Mouse (Mus musculus) stomach, embryonic 15.5 days (tissue): ENCODE measurements around the gene Mlip. TPM values are rescaled to one million over a fixed set of nuclear protein-coding genes. Genes with fewer than 3 reads are reported as not detected.

Source experiments
- ATAC-seq: fragments of 200-750 bp; cut with Nextera tagmentation; 2 replicates; pipeline ENCODE4 v1.8.0; 2017; ENCODE audit warnings: low read depth, moderate number of reproducible peaks, moderate TSS enrichment; ENCODE audit not compliant: insufficient read depth, low FRiP score
- H3K27ac ChIP-seq: fragments of 300-500 bp; sonication (generic); 2 replicates; pipeline ENCODE4 v1.5.1; 2015; ENCODE audit warnings: mild to moderate bottlenecking, inconsistent platforms
- H3K27me3 ChIP-seq: fragments of 300-500 bp; sonication (generic); replicated peaks from 2 replicates; pipeline ENCODE4 v1.6.1; 2015; ENCODE audit warnings: inconsistent platforms
- H3K36me3 ChIP-seq: fragments of 300-500 bp; sonication (generic); 2 replicates; pipeline ENCODE4 v1.6.1; 2015; ENCODE audit warnings: inconsistent platforms
- H3K4me1 ChIP-seq: fragments of 300-500 bp; sonication (generic); 2 replicates; pipeline ENCODE4 v1.6.1; 2015; ENCODE audit warnings: inconsistent platforms
- H3K4me2 ChIP-seq: fragments of 300-500 bp; sonication (generic); 2 replicates; pipeline ENCODE4 v1.6.1; 2015; ENCODE audit warnings: mild to moderate bottlenecking, inconsistent platforms
- H3K4me3 ChIP-seq: fragments of 300-500 bp; sonication (generic); replicated peaks from 2 replicates; pipeline ENCODE4 v1.5.1; 2015; ENCODE audit warnings: inconsistent platforms
- H3K9ac ChIP-seq: fragments of 300-500 bp; sonication (generic); 2 replicates; pipeline ENCODE4 v1.6.1; 2015; ENCODE audit warnings: inconsistent platforms
- H3K9me3 ChIP-seq: fragments of 300-500 bp; sonication (generic); 2 replicates; pipeline ENCODE4 v1.6.1; 2016; ENCODE audit warnings: inconsistent platforms
- WGBS: fragments of 180-500 bp; shearing (Covaris S2); methylation state at CpG from one replicate; pipeline ENCODE4 v1.1.7; 2015; 5-methylcytosine and 5-hydroxymethylcytosine counted together
- polyA plus RNA-seq: library from polyadenylated mRNA; unstranded; fragments of >200 nt; fragmentation: Nextera tagmentation; extraction: Ambion mirVana; gene quantifications from 2 replicates; pipeline ENCODE4 v1.2.1, GENCODE M21; 2015

Gene Mlip
- polyA plus RNA-seq, 1 experiment from 2014 or later, result 0.59 TPM

DNA sequence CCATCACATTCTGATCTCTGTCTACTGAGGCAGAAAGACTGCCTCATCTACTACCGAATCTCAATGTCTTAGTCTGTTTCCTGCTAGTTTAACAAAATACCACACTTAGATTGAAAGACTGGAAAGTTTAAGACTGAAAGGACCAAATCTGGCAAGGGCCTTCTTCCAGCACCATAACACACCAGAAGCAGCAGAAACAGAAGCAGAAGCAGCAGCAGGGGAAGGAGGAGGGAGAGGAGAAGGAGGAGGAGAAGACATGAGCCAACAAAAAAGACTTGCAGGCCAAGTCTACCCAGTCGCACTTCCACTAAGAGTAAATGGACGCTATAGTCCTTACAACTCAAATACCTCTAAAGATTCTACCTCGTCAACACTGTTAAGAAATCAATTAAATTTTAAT, 80.0 kb downstream of the Mlip start:
- H3K36me3 ChIP-seq, result no peaks in the 10 kb centered on the region
- H3K4me2 ChIP-seq, result no peak overlapping the region
- H3K9me3 ChIP-seq, result no peaks in the 10 kb centered on the region
- 89% methylated on average over 4 of the region's 4 CpGs for WGBS
- H3K27me3 ChIP-seq, result no peaks in the 10 kb centered on the region
- ATAC-seq, result no peak
- H3K4me1 ChIP-seq, result no peaks in the 10 kb centered on the region
- H3K4me3 ChIP-seq, result no peak overlapping the region
- H3K27ac ChIP-seq, result no peak overlapping the region
- H3K9ac ChIP-seq, result no peak overlapping the region

DNA sequence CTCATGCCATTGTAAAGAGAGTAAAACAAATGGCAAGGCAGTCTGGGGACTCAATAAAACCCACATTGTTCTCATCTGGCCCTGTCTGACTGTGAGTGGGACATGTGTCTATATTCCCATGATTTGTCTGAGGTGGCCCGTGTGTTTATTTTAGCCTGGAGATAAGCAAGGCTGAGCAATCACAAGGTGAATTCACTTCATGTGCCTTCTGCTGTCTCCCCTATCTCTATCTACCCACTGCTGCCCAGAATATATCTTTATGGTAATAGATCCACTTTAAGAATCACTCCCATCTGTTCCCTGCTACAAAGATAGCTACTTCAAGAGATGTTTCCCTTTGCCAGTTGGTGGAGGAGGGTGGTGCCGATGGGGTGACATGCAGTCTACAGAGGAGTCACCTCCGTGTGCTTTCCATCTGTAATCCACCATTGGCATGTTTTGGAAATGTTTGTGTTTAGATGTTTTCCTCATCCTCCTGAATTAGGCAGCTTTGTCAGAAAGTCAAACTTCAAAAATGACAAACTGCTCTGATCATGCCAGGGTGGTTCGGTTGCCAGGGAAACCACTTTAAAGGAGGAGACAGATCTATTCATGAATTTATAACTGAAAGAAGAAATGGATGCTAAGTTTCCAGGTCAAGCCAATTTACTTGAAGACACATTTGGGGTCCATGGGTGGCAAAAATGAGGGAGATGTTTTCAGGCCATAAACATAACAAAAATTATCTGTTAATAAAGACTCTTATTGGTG, 87.3 kb downstream of the Mlip start:
- Histone ChIP-seq H3K4me3 (no peak overlapping the region), H3K9ac (no peak overlapping the region), H3K4me2 (no peak overlapping the region), H3K27me3 (no peaks in the 10 kb centered on the region), H3K27ac (no peak overlapping the region), H3K9me3 (no peaks in the 10 kb centered on the region), H3K36me3 (no peaks in the 10 kb centered on the region), H3K4me1 (no peaks in the 10 kb centered on the region)
- 63% methylated on average over 4 of the region's 4 CpGs for WGBS
- peak; percentile 50; the same call in 1 of the 2 replicates for ATAC-seq

DNA sequence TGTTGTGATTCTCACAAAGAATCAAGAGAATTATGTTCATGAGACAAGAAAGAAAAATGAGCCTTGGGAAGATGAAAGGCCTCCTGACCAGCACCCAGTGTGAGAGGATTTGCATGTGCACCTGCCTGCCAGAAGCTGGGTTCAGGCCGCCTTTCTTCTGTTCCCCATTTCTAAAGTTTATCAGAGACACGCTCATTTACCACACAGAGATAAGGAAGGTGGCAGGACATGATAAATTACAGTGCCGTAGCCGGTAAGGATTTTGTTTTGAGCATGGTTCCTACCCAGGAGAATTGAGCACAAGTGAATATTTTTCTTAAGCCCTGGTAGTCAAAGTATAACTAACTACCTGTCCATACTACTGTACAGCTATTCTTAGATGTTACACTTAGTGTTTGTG, 93.7 kb downstream of the Mlip start:
- no peak for ATAC-seq
- H3K36me3 ChIP-seq, result no peaks in the 10 kb centered on the region
- no peaks in the 10 kb centered on the region for H3K4me1 ChIP-seq
- no peaks in the 10 kb centered on the region for H3K27me3 ChIP-seq
- no peak overlapping the region for H3K4me3 ChIP-seq
- H3K4me2 ChIP-seq, result no peak overlapping the region
- WGBS, result 15% methylated on average over 4 of the region's 4 CpGs
- no peak overlapping the region for H3K27ac ChIP-seq
- H3K9me3 ChIP-seq, result no peaks in the 10 kb centered on the region
- H3K9ac ChIP-seq, result no peak overlapping the region

DNA sequence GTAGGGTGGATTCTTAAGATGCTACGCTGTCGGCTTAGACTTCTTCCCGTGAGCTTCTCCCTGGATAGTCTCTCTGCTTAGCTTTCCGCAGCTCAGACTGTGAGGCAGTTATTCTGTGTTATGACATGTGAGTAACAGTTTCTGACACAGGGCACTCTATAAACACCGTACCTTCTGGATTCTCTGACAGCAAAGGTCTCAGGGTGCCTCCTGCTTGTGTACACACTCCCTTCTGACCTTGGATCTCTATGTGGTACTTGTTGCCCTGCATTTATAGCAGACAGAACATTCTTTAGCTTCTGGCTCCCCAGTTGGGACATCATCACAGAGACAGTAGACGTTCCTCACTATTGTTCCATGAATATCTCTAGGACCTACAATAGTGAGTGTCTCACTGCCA, 94.5 kb downstream of the Mlip start:
- no peak for ATAC-seq
- H3K4me3 ChIP-seq, result no peak overlapping the region
- no peak overlapping the region for H3K27ac ChIP-seq
- H3K9me3 ChIP-seq, result no peaks in the 10 kb centered on the region
- H3K4me2 ChIP-seq, result no peak overlapping the region
- H3K36me3 ChIP-seq, result no peaks in the 10 kb centered on the region
- H3K9ac ChIP-seq, result no peak overlapping the region
- WGBS, result 56% methylated on average over 6 of the region's 6 CpGs
- H3K27me3 ChIP-seq, result no peaks in the 10 kb centered on the region
- H3K4me1 ChIP-seq, result no peaks in the 10 kb centered on the region

DNA sequence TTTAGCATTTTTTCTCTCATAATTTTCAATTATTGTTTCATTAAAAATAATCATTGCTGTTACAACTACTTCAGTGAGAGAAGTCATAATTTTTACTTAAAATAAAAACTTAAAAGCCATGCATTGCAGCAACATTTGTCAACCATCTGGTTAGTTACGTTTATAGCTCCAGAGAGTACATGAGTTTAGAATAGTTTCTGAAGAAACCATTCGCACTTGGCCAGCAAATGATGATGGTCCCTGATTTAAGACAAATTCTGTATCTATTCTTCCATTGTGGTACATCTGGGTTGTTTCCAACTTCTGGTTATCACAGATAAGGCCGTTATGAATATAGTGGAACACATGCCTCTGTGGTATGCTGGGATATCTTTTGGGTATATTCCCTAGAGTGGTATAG, 98.3 kb downstream of the Mlip start:
- no peaks in the 10 kb centered on the region for H3K36me3 ChIP-seq
- WGBS, result 85% methylated on average over 3 of the region's 3 CpGs
- no peaks in the 10 kb centered on the region for H3K4me1 ChIP-seq
- no peaks in the 10 kb centered on the region for H3K27me3 ChIP-seq
- no peak overlapping the region for H3K4me2 ChIP-seq
- ATAC-seq, result no peak
- no peak overlapping the region for H3K27ac ChIP-seq
- H3K9ac ChIP-seq, result no peak overlapping the region
- H3K9me3 ChIP-seq, result no peaks in the 10 kb centered on the region
- no peak overlapping the region for H3K4me3 ChIP-seq

DNA sequence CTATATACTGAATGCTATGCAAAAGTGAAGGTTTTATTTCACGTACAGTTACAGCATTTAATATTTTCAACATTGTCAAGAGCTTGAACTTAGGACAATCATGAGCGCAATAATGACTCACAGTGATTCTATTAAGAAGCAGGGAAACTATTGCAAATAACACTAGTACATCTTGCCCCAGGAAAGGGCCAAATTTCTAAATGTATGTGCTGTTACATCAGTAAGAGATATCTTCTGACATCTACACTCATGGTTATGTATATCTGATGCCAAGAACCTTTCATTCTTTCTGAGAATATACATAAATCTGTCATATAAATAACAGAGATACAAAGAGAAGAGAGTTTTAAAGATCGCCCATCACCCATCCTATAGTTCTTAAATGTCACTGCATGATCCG, 100.0 kb downstream of the Mlip start:
- H3K9ac ChIP-seq, result no peak overlapping the region
- no peaks in the 10 kb centered on the region for H3K36me3 ChIP-seq
- no peak for ATAC-seq
- H3K27me3 ChIP-seq, result no peaks in the 10 kb centered on the region
- H3K4me1 ChIP-seq, result no peaks in the 10 kb centered on the region
- H3K9me3 ChIP-seq, result no peaks in the 10 kb centered on the region
- no peak overlapping the region for H3K27ac ChIP-seq
- H3K4me2 ChIP-seq, result no peak overlapping the region
- 86% methylated on average over 4 of the region's 4 CpGs for WGBS
- no peak overlapping the region for H3K4me3 ChIP-seq

DNA sequence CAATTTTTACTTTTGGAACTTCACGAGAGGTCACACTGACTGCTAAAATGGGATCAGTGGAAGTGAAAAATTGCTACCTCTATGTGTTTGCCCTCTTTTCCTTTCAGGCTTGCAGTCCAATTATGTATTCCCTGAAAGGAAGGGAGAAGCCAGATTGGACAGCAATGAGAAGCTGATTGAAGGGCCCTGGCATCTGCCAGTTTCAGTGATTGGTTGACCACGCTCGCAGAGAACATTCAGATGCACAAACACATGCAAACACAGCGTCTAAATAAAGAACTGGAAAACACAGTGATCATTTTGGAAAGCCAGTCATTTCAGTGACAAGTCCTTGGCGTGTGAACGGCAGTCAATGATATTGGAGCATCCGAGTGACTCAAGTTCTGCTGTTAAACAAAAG, 100.6 kb downstream of the Mlip start:
- ATAC-seq, result no peak
- H3K27me3 ChIP-seq, result no peaks in the 10 kb centered on the region
- no peak overlapping the region for H3K9ac ChIP-seq
- no peaks in the 10 kb centered on the region for H3K36me3 ChIP-seq
- WGBS, result 58% methylated on average over 7 of the region's 7 CpGs
- no peaks in the 10 kb centered on the region for H3K9me3 ChIP-seq
- no peak overlapping the region for H3K4me2 ChIP-seq
- H3K27ac ChIP-seq, result no peak overlapping the region
- no peak overlapping the region for H3K4me3 ChIP-seq
- no peaks in the 10 kb centered on the region for H3K4me1 ChIP-seq

DNA sequence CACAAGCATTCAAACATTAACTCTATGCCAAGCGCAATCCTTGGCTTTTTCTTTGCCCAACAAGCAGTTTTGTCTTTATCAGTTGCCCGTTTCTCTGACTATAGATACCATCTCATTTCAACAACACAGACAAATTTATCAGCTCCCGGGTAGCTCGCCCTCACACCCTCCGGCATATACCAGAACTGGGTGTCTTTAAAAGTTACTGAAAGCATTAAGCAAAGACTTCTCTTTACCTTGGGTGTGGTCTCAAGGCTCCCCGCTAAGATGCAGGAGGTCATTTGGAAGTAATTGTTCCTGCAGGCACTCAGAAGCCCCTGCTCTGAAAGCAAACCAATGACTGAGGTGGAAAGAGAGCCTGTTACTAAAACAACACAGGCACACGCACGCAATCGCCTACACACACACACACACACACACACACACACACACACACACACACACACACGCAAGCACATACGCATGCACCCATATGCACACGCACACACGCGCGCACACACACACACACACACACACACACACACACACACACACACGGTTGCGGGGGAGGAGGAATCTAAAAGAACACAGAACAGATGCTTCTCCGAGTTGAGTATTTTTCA, 101.2 kb downstream of the Mlip start:
- Histone ChIP-seq H3K4me1 (no peaks in the 10 kb centered on the region), H3K9me3 (no peaks in the 10 kb centered on the region), H3K4me3 (no peak overlapping the region), H3K36me3 (no peaks in the 10 kb centered on the region), H3K4me2 (no peak overlapping the region), H3K9ac (no peak overlapping the region), H3K27ac (no peak overlapping the region), H3K27me3 (no peaks in the 10 kb centered on the region)
- 64% methylated on average over 18 of the region's 18 CpGs for WGBS
- ATAC-seq, result no peak

DNA sequence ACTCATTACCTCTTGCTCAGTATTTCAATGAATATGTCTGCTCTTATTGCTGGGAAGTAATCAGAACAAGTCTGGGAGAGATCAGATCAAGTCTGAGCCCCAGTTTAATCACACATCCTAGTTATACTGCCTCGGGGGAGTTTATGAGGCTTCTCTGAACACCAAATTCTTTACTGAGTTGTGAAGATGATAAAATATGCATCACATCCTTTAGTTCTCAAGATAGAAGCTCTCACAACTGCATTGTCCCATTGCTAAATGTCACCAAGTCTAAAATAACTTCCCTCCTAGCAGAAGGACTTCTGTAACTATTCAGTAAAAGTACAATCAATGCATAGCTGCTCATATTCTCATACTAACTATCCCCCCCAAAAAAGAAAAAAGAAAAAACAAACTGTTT, 154.5 kb downstream of the Mlip start:
- WGBS, result 60% methylated on average over 1 of the region's 1 CpGs
- H3K27me3 ChIP-seq, result no peaks in the 10 kb centered on the region
- ATAC-seq, result no peak
- H3K9me3 ChIP-seq, result no peaks in the 10 kb centered on the region
- no peak overlapping the region for H3K27ac ChIP-seq
- no peaks in the 10 kb centered on the region for H3K4me1 ChIP-seq
- H3K4me2 ChIP-seq, result no peak overlapping the region
- H3K4me3 ChIP-seq, result no peak overlapping the region
- no peak overlapping the region for H3K9ac ChIP-seq
- H3K36me3 ChIP-seq, result no peaks in the 10 kb centered on the region

DNA sequence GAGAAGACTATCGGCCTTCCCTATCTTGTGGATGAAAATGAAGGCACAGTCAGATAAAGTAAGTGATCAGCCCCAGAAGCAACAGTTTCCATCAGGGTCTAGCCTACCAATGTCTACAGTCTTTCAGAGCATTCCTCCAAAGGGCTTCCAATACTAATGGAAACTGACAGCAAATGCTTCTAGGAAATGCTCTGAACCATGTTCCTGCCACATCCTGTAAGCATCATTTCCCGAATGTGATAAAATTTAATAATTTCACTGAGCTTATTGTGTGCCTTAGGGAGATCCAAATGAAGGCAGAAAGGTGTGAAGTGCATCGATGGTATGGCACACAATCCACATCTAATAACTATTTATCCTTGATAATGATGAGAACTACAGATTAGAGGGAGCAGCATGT, 173.3 kb downstream of the Mlip start:
- Histone ChIP-seq H3K27me3 (no peaks in the 10 kb centered on the region), H3K4me1 (no peaks in the 10 kb centered on the region), H3K4me3 (no peak overlapping the region), H3K9ac (no peak overlapping the region), H3K36me3 (no peaks in the 10 kb centered on the region), H3K4me2 (no peak overlapping the region), H3K27ac (no peak overlapping the region), H3K9me3 (no peaks in the 10 kb centered on the region)
- 84% methylated on average over 3 of the region's 3 CpGs for WGBS
- ATAC-seq, result no peak

DNA sequence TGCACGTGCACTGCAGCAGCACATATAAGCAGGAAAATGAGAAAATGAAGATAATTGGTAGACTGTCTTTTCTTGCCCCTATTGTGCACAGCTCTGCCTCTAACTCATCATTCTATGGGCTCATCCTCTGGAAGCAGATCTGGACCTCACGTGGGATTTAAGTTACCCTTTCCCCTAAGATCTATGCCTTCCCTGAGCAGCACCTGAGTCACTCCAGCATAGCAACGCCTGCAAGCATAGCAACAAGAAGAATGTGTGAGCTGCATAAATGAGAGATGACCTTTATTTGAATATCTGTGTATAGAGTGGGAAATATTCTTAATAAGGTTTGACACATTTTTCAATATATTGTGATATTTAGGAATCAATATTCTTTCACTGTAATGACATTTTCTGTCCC, 176.9 kb downstream of the Mlip start:
- Histone ChIP-seq H3K36me3 (no peaks in the 10 kb centered on the region), H3K9me3 (no peaks in the 10 kb centered on the region), H3K4me3 (no peak overlapping the region), H3K9ac (no peak overlapping the region), H3K27me3 (no peaks in the 10 kb centered on the region), H3K27ac (no peak overlapping the region), H3K4me1 (no peaks in the 10 kb centered on the region), H3K4me2 (no peak overlapping the region)
- WGBS, result 73% methylated on average over 3 of the region's 3 CpGs
- no peak for ATAC-seq

DNA sequence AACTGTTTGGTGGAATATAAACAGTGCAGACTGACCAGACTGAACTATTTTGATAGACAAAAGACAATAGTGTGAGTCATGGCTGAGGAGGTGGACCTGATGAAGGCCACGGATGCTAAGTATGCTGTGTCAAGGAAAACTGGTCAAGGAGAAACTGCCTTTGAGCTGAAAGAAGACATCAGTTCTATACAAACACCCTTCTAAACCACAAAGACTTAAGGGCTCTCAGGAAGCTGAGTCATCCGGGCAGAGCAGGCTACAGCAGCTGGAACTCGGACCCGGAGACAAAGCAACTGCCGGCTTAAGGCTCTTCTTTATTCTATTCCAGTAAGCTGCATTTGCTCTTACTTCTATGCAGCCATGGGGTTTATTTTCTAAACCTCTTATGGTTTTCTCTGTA, 180.7 kb downstream of the Mlip start:
- no peaks in the 10 kb centered on the region for H3K9me3 ChIP-seq
- H3K4me2 ChIP-seq, result no peak overlapping the region
- ATAC-seq, result no peak
- H3K36me3 ChIP-seq, result no peaks in the 10 kb centered on the region
- H3K4me1 ChIP-seq, result no peaks in the 10 kb centered on the region
- no peaks in the 10 kb centered on the region for H3K27me3 ChIP-seq
- H3K9ac ChIP-seq, result no peak overlapping the region
- H3K27ac ChIP-seq, result no peak overlapping the region
- no peak overlapping the region for H3K4me3 ChIP-seq
- 67% methylated on average over 5 of the region's 5 CpGs for WGBS

DNA sequence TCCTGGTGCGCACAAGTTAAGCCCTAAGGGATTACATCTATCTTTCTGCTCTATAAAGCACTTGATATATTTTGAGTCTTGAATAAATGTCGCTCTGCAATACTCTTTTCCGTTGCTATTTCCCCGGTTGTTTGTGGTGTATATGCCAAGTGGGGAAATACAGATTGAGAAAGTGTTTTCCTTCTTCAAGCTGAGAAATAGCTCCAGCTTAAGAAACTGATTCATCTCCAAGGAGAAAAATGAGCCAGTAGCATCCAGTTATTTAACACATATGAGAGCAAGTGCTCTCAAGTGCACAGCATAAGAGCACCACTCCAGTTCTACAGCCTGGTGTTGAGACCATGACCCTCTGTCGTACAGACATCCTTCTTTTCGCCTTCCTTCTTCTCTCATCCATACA, 186.9 kb downstream of the Mlip start:
- no peaks in the 10 kb centered on the region for H3K9me3 ChIP-seq
- H3K36me3 ChIP-seq, result no peaks in the 10 kb centered on the region
- WGBS, result 62% methylated on average over 6 of the region's 6 CpGs

More for the DNA sequence above, 186.9 kb downstream of the Mlip start:
- Histone ChIP-seq H3K4me3 (no peak overlapping the region), H3K27ac (no peak overlapping the region), H3K4me2 (no peak overlapping the region), H3K9ac (no peak overlapping the region), H3K4me1 (no peaks in the 10 kb centered on the region), H3K27me3 (no peaks in the 10 kb centered on the region)
- no peak for ATAC-seq
